Mouse (Mus musculus): ENCODE measurements around the gene Iqgap2. TPM values are rescaled to one million over a fixed set of nuclear protein-coding genes. Genes with fewer than 3 reads are reported as not detected.

Iqgap2 gene
- polyA plus RNA-seq (2011; ENCODE audit: insufficient read depth, insufficient read length, low replicate concordance, missing spikeins) = 15.5 TPM in 2 replicates

DNA sequence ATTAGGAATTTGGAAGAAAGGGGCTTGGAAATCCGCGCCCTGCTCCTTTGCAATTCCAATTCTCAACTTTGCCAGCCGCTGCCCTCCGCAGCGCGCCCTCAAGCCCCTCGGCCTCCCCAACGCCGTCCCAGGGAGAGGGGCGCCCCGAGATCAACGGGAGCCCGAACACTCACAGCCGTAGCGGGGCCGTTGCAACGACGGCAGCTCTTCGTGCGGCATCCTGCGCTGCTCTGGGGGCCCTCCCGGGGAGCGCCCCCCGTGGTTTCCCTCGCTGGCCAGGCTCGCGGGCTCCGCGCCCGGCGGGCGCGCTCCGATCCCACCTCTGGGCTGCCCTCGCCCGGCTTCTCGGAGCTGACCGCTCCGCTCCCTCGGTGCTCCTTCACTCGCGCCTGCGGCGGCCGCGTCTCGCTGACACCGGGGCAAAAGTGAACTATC, at the start of gene Iqgap2:
Gene Iqgap2, minus strand, starts transcription at position 432 of the 435 bp plus-strand sequence.
- WGBS = under 1% methylated on average over 48 of the region's 48 CpGs

DNA sequence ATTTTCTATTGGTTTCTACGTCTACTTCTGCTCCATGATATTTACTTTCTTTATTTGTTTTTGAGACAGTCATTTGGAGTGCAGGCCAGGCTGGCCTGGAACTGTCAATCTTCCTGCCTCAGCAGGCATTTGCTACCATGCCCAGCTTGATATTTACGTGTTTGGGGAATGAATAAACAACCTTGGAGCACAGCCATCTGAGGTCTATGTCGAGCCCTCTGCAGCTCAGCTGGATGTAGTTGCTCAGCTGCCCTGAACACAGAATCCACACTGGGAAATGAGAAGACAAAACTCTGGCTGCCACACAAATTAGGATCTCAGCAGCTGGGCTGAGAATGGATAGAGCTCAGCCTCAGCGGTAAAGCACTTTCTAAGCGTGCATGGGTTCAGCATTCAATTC, 49.1 kb upstream of the Iqgap2 start:
- WGBS = 80% methylated on average over 5 of the region's 5 CpGs

More for the DNA sequence above, at the start of gene Iqgap2:
- peak within 1 kb of the TSS; percentile 63 for H3K4me3 ChIP-seq (replicated peaks; ENCODE audit: control insufficient read depth, low read depth, low read length)
- peak within 1 kb of the TSS; percentile 89 for H3K27ac ChIP-seq (ENCODE audit: control insufficient read depth, insufficient read depth, low read depth, low read length, poor library complexity)
- peaks cover 2% of the 10 kb centered on the region; the same call in 1 of the 2 replicates for H3K4me1 ChIP-seq (ENCODE audit: control insufficient read depth, insufficient read depth, low read length)
- no peak for TF ChIP-seq CTCF (IDR thresholded peaks at IDR 0.05; ENCODE audit: control insufficient read depth, insufficient read depth, low read length)
- TF ChIP-seq POLR2A (IDR thresholded peaks at IDR 0.05; ENCODE audit: borderline replicate concordance, control insufficient read depth, low read depth, low read length) = no peak

DNA sequence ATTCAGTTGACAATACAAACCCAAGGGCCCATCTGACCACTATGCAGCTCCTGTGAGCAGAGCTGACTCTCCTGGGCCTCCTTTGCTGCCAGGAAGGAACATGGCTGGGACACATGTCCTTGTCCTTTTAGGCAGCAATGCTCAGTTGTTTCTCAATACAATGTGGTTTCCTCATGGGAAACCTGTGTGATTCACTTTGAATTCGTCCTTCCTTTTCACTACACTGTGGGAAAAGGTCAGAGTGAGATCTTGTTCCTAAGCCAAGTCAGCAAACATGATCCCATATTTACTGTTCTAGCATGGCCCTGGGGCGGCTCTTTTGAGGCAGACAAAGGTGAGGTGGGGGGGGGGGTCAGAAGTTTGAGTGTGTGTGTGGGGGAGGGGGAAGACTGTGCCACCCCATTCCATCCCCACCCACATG, 32.5 kb upstream of the Iqgap2 start:
- 30% methylated on average over 2 of the region's 2 CpGs for WGBS
- H3K4me1 ChIP-seq (ENCODE audit: control insufficient read depth, insufficient read depth, low read length) = peaks cover 1% of the 10 kb centered on the region; the same call in 1 of the 2 replicates
- TF ChIP-seq POLR2A (IDR thresholded peaks at IDR 0.05; ENCODE audit: borderline replicate concordance, control insufficient read depth, low read depth, low read length) = no peak
- no peak for TF ChIP-seq CTCF (IDR thresholded peaks at IDR 0.05; ENCODE audit: control insufficient read depth, insufficient read depth, low read length)
- H3K4me3 ChIP-seq (replicated peaks; ENCODE audit: control insufficient read depth, low read depth, low read length) = no peak overlapping the region
- no peak overlapping the region for H3K27ac ChIP-seq (ENCODE audit: control insufficient read depth, insufficient read depth, low read depth, low read length, poor library complexity)

More for the DNA sequence above, 49.1 kb upstream of the Iqgap2 start:
- Histone ChIP-seq H3K4me1 (ENCODE audit: control insufficient read depth, insufficient read depth, low read length) (peaks cover 14% of the 10 kb centered on the region), H3K27ac (ENCODE audit: control insufficient read depth, insufficient read depth, low read depth, low read length, poor library complexity) (peak overlapping the region; percentile 60; the same call in 1 of the 2 replicates), H3K4me3 (replicated peaks; ENCODE audit: control insufficient read depth, low read depth, low read length) (no peak overlapping the region)
- TF ChIP-seq POLR2A (IDR thresholded peaks at IDR 0.05; ENCODE audit: borderline replicate concordance, control insufficient read depth, low read depth, low read length) (no peak), CTCF (IDR thresholded peaks at IDR 0.05; ENCODE audit: control insufficient read depth, insufficient read depth, low read length) (no peak)

DNA sequence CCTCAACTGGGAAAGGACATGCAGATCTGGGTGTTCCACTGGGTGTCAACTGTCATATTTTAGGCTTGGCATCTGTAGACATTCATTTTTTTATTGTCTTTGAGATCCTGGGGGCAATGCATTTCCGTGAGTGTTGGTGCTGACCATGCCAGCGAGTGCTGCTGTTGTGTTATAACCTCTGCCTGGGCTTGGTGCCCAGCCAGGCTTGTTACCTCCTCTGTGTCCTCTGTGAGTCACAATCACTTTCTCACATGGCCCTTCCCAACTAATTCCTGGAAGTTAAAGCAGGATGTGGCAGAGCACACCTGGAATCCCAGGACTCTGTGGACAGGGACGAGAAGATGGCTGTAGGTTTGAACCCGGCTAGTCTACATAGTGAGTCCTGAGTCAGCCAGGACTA, 30.9 kb upstream of the Iqgap2 start:
- 86% methylated on average over 4 of the region's 4 CpGs for WGBS
- peaks cover 3% of the 10 kb centered on the region; the same call in 1 of the 2 replicates for H3K4me1 ChIP-seq (ENCODE audit: control insufficient read depth, insufficient read depth, low read length)
- no peak overlapping the region for H3K27ac ChIP-seq (ENCODE audit: control insufficient read depth, insufficient read depth, low read depth, low read length, poor library complexity)
- H3K4me3 ChIP-seq (replicated peaks; ENCODE audit: control insufficient read depth, low read depth, low read length) = no peak overlapping the region
- TF ChIP-seq POLR2A (IDR thresholded peaks at IDR 0.05; ENCODE audit: borderline replicate concordance, control insufficient read depth, low read depth, low read length) (no peak), CTCF (IDR thresholded peaks at IDR 0.05; ENCODE audit: control insufficient read depth, insufficient read depth, low read length) (no peak)

GRCm38 (mm10) chr13:95918624-95919284, 27.0 kb upstream of the Iqgap2 start:
- no peak for TF ChIP-seq CTCF (IDR thresholded peaks at IDR 0.05; ENCODE audit: control insufficient read depth, insufficient read depth, low read length)
- TF ChIP-seq POLR2A (IDR thresholded peaks at IDR 0.05; ENCODE audit: borderline replicate concordance, control insufficient read depth, low read depth, low read length) = no peak
- Histone ChIP-seq H3K4me3 (replicated peaks; ENCODE audit: control insufficient read depth, low read depth, low read length) (no peak overlapping the region), H3K4me1 (ENCODE audit: control insufficient read depth, insufficient read depth, low read length) (peaks cover 1% of the 10 kb centered on the region; the same call in 1 of the 2 replicates), H3K27ac (ENCODE audit: control insufficient read depth, insufficient read depth, low read depth, low read length, poor library complexity) (peak overlapping the region; percentile 81)
- WGBS = 56% methylated on average over 9 of the region's 9 CpGs

DNA sequence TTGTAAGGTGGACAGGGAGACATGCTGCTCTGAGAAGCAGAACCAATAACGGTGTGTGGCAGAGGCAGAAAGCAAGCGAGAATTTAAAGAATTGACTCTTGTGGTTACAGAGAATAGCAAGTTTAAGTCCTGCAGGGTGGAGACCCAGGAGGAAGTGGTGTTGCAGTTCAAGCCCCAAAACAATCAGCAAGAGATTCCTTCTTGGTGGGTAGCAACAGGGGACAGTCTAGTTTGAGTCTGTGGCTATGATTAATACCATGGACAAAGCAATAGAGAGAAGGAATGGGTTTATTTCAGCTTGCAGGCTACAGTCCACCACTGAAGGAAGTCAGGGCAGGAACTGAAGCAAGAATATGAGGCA, 21.3 kb upstream of the Iqgap2 start:
- TF ChIP-seq CTCF (IDR thresholded peaks at IDR 0.05; ENCODE audit: control insufficient read depth, insufficient read depth, low read length) (no peak), POLR2A (IDR thresholded peaks at IDR 0.05; ENCODE audit: borderline replicate concordance, control insufficient read depth, low read depth, low read length) (no peak)
- WGBS = 12% methylated on average over 2 of the region's 2 CpGs
- Histone ChIP-seq H3K4me1 (ENCODE audit: control insufficient read depth, insufficient read depth, low read length) (peaks cover 4% of the 10 kb centered on the region), H3K4me3 (replicated peaks; ENCODE audit: control insufficient read depth, low read depth, low read length) (no peak overlapping the region), H3K27ac (ENCODE audit: control insufficient read depth, insufficient read depth, low read depth, low read length, poor library complexity) (no peak overlapping the region; the same call in 1 of the 2 replicates)

DNA sequence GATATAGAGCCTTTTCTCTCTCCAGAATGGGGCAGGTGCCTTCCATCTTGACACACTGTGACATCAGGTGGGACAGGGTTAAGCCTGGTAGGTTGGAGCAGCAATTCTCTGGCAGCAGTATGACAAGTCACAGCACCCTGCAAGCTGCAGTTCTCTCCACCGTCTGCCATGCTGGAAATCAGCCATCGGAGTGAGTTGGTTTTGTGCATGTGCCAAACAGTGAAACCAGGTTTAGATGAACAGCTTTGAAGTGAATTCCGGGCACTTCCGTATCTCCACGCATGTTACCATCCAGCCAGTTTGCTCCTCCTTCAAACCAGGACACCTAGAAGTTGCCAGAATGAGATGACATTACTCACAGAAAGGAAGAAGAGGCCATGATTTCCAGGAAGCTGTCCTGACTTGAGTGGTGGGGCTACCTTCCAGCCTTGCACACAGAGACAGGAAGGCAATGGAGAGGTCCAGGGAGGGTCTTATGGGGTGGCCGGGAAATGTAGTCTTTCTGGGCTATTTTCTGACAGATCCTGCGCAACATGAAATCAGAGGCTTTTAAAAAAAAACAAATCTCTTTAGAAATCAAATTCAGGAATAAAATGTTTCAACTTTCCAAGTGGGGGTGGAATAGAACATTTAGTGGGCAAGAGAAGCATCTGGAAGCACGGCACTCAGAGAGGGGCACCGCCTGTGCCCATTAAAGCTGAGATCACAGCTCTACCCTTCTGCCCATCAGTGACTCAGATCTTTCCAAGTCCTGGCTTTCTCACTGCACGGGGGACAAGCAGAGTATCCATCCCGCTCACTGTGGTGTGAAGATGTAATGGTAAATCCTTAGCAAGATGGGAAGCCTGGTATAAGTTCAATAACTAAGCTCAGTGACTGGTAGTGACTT, 20.7 kb upstream of the Iqgap2 start:
- Histone ChIP-seq H3K27ac (ENCODE audit: control insufficient read depth, insufficient read depth, low read depth, low read length, poor library complexity) (no peak overlapping the region; the same call in 1 of the 2 replicates), H3K4me1 (ENCODE audit: control insufficient read depth, insufficient read depth, low read length) (peaks cover 4% of the 10 kb centered on the region), H3K4me3 (replicated peaks; ENCODE audit: control insufficient read depth, low read depth, low read length) (no peak overlapping the region)
- 50% methylated on average over 11 of the region's 11 CpGs for WGBS
- no peak for TF ChIP-seq POLR2A (IDR thresholded peaks at IDR 0.05; ENCODE audit: borderline replicate concordance, control insufficient read depth, low read depth, low read length)
- TF ChIP-seq CTCF (IDR thresholded peaks at IDR 0.05; ENCODE audit: control insufficient read depth, insufficient read depth, low read length) = no peak

- Histone ChIP-seq H3K27ac (ENCODE audit: control insufficient read depth, insufficient read depth, low read depth, low read length, poor library complexity) (no peak overlapping the region), H3K4me1 (ENCODE audit: control insufficient read depth, insufficient read depth, low read length) (peaks cover 4% of the 10 kb centered on the region), H3K4me3 (replicated peaks; ENCODE audit: control insufficient read depth, low read depth, low read length) (no peak overlapping the region)
- 60% methylated on average over 9 of the region's 9 CpGs for WGBS
- TF ChIP-seq CTCF (IDR thresholded peaks at IDR 0.05; ENCODE audit: control insufficient read depth, insufficient read depth, low read length) (no peak), POLR2A (IDR thresholded peaks at IDR 0.05; ENCODE audit: borderline replicate concordance, control insufficient read depth, low read depth, low read length) (no peak)
Observed at GRCm38 (mm10) chr13:95910270-95910669, 18.5 kb upstream of the Iqgap2 start.

All from bone marrow, adult 2 months (tissue).